Mouse (Mus musculus) thymus, postnatal 10 days (tissue): ENCODE measurements around the gene Agpat1.

Source experiments
- DNase-seq, 2 experiments: peaks; one replicate each; pipeline ENCODE4 v3.0.0; 2021; ENCODE audit warnings: low spot score in 2 of 2

Agpat1 gene

GRCm38 (mm10) chr17:34585877-34586771, 17.9 kb upstream of the Agpat1 start:
- DNase-seq = no peak

DNA sequence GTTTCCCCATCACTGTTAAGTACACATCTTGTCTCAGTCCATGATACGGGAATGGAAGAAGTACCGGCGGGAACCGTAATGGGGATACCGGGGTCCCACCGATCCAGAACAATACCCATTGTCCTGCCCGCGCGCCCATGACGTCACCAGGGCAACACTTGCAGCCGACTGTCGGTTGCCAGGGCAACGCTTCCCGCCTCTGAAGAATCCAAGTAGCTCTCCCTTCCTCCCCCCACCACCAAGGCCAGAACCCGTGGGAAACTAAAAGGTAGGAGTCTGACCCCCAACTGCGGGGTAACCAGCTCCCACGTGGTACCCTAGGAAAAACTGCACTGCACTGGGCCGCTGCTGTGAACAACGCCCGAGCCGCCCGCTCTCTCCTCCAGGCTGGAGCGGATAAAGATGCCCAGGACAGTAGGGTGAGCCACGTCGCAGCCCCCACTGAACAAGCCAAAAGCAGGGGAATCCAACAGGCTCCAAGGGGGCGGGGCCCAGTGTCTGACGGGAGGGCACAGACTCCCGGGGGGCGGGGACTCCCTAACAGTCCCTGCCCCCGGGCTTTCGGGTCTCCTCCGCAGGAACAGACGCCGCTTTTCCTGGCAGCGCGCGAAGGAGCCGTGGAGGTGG, 17.2 kb upstream of the Agpat1 start:
- DNase-seq = peak; percentile 87 to 88

GRCm38 (mm10) chr17:34587423-34587811, 16.6 kb upstream of the Agpat1 start:
- peak; percentile 95 to 97 for DNase-seq

- DNase-seq = no peak
Measured at GRCm38 (mm10) chr17:34587814-34588213, 16.2 kb upstream of the Agpat1 start.

DNA sequence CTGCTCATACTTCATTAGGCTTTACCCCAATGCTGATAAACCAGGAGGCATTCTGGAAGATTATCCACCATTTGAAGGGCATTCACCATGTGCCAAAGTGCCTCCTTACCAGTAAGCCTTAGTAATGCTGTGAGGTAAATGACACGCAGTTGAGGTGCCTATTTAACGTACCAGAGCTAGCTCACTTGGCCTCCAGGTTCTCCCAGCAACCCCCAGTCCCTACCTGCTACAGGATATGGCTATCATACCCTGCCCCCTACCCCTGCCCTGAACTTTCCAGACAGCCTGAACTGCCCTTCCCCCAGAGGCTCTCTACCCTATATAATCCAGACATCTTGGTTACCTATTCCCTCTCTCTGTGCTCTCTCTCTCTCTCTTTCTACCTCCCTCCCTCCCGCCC, 15.3 kb upstream of the Agpat1 start:
- DNase-seq = no peak

DNA sequence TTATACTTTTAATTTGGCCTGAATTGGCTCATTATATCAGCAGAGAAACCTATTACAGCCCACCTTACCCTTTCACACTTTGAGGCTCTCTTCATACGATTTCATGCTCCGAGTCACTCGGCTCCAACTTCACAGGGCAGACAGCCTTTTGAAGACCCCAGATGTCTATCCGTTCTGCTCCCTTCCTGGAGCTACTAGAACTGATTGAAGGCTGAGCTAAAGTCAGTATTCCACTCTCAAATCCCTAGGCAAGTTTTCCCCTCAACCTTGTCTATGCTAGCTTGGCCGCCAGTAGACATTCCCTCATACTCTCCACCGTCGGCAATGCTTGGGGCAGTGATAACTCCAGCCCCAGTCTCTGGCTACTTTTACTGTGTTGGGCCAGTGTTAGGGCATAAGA, 14.9 kb upstream of the Agpat1 start:
- no peak for DNase-seq

DNA sequence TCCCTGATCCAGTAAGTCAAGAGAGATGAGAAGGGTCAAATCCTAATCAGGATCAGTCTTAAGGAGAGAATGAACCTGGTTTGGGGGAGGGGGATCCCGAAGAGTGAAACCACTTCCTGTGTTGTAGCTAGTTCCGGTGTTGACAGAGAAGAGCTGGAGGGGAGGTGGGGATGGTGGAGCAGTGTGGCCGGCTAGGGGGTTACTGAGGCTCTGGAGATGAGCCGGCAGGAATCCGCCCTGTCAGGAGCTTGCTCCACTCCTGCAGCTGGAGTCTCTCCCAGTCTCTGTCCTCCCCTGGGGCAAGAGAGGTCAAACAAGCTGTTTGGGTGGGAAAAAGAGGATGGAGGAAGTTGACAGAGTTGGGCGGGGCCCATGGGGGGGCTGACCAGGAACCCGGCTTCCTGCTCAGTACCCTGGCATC, 14.4 kb upstream of the Agpat1 start, which contains the start of gene Gpsm3:
Gene Gpsm3 (plus strand): TSS at position 126 of the 421 bp plus-strand sequence.
- DNase-seq = peak; percentile 71 to 74

GRCm38 (mm10) chr17:34590154-34590987, 13.7 kb upstream of the Agpat1 start:
- peak; percentile 32 to 38 for DNase-seq

DNA sequence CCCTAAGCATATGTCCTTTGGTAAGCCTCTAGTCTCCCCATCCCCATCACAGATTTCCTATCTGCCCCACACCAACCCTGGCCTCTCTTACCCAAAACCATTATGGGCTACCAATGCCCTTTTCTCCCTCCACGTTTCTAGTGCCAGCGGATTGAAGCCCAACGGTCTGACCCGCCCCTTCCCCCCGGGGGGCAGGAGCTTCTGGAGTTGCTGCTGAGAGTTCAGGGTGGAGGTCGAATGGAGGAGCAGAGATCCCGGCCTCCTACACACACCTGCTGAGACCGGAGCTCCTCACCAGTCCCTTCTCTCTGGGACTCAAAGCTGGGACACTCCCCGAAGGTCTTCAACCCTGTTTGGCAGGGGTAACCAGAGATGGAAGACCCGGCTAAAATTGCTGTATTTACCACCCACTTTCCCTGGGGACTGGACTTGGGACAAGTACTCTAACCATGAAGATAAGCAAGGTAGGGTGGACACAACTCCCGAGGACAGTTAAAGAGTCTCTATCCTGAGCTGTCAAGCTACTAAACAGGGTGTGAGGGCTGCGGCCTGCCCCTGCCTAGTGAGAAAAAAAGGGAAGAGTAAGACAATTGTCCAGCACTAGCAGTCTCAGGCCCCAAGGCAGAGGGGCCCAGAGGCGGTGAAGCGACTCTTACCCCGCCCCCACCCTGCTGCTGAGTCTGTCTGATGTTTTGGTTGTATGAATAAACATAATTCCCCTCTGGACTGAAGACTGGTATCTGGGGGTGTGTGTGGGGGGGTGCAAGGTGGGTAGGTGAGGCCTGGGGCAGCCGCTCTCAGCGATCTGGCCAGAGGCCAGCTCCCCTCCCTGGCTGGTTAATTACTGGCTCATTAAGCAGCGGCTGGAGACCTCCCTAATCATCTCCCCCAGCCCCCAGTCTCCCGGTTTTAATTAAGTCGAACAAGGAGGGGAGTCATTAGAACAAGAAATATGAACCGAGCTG, 12.8 kb upstream of the Agpat1 start, which contains the start of gene Pbx2:
Gene Pbx2 (plus strand): TSS at position 238 of the 965 bp plus-strand sequence.
- peak in 1 of 2 experiments; percentile 42 for DNase-seq

DNA sequence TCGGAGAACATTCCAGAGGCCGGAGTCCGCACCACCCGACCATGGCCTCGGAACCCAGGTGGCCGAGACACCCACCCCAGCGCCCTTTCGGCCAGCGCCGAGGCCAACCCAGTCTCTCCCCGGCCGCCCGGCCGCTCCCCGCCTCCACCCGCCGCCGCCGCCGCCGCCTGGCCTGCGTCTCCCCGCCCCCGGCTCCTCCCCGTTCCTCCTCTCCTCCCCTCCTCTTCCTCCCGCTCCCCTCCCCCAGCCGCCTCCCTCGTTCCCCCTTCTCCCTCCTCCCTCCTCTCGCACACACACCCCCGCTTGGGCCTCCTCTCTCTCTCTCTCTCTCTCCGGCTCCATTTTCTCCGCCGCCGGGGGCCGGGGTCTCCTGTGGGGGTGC, 12.1 kb upstream of the Agpat1 start:
- peak; percentile 86 to 95 for DNase-seq

- no peak for DNase-seq
Measured at GRCm38 (mm10) chr17:34592581-34593549, 11.2 kb upstream of the Agpat1 start.

- DNase-seq = no peak
Measured at GRCm38 (mm10) chr17:34593752-34594525, 10.1 kb upstream of the Agpat1 start.

- DNase-seq = no peak
Measured at GRCm38 (mm10) chr17:34596098-34596497, 8.0 kb upstream of the Agpat1 start.

- no peak for DNase-seq
Measured at GRCm38 (mm10) chr17:34597566-34598095, 6.4 kb upstream of the Agpat1 start, which contains the start of gene Ager. Gene Ager, plus strand, starts transcription at chr17:34597862.

DNA sequence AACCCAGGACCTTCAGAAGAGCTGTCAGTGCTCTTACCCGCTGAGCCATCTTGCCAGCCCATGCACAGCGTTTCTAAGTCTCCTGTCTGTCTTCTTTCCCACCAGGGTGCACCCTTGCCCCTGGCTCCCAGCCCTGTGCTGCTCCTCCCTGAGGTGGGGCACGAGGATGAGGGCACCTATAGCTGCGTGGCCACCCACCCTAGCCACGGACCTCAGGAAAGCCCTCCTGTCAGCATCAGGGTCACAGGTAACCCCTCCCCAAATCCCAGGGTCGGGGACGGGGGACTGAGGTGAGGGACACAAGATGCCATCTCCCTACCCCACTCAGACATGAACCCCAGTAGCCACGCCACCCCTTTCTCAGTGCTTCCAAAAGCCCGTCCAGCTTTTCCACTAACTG, 4.2 kb upstream of the Agpat1 start:
- no peak for DNase-seq

DNA sequence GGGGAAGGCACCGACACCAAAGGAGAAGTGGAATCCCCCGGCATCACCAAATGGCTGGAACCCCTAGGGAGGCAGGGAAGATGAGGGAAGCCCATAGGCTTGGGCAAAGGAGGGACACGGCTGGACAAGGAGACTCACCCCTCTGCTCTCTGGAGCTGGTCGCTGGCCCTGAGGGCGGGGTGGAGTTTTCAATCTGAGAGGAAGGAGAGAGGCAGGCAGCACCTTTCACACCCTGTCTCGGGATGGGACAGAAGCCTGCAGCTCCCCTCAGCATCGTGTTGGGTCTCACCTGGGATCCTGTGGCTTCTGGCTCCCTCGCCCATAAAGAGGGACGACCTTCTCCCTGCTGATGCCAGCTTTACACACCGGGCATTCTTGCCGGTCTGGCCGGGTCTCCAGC, 2.3 kb upstream of the Agpat1 start:
- DNase-seq = no peak

- DNase-seq = peak; percentile 98 to 99
Measured at GRCm38 (mm10) chr17:34603375-34604060, 544 bp upstream of the Agpat1 start, which contains the start of gene Rnf5. Gene Rnf5, minus strand, starts transcription at chr17:34603690.
